Mouse (Mus musculus): ENCODE data around the gene Mrps35. TPM values are rescaled to one million over a fixed set of nuclear protein-coding genes. Genes with fewer than 3 reads are reported as not detected.
A peak's percentile ranks its signal among the peaks of the same experiment; 100 is the strongest.

The Mrps35 gene
- polyA plus RNA-seq, 1 experiment from 2014 or later: 83.9 TPM

GRCm38 (mm10) chr6:147064226-147064943, 21.8 kb downstream of the Mrps35 start:
- Histone ChIP-seq H3K36me3 (peaks cover 31% of the 10 kb centered on the region), H3K27me3 (replicated peaks) (no peaks in the 10 kb centered on the region), H3K4me2 (no peak overlapping the region), H3K9me3 (replicated peaks) (no peaks in the 10 kb centered on the region), H3K4me3 (replicated peaks) (no peak overlapping the region), H3K27ac (replicated peaks) (no peak overlapping the region), H3K9ac (replicated peaks) (no peak overlapping the region), H3K4me1 (peaks cover 10% of the 10 kb centered on the region; the same call in 1 of the 2 replicates)
- ATAC-seq (ENCODE audit: low FRiP score): no peak
- 75% methylated on average over 10 of the region's 10 CpGs for WGBS

DNA sequence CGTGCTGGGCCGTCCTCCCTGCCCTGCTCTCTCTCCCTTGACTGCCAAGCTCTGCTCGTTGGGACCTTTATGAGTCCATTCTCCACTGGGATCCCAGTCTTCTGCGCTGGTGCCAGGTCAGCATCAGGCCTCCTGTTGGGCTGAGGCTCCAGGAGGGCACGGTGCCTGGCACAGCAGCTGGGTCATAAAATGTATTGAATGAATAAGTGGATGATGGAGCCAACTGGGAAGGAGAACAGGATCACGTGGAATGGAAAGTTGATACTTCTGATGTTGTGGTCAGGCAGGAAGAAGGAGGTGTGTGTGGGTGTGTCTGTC, 22.3 kb downstream of the Mrps35 start:
- H3K4me2 ChIP-seq: no peak overlapping the region
- 55% methylated on average over 6 of the region's 6 CpGs for WGBS
- no peak overlapping the region for H3K27ac ChIP-seq (replicated peaks)
- no peak overlapping the region for H3K4me3 ChIP-seq (replicated peaks)
- H3K36me3 ChIP-seq: peaks cover 31% of the 10 kb centered on the region
- no peak for ATAC-seq (ENCODE audit: low FRiP score)
- no peaks in the 10 kb centered on the region for H3K9me3 ChIP-seq (replicated peaks)
- H3K9ac ChIP-seq (replicated peaks): no peak overlapping the region
- no peaks in the 10 kb centered on the region for H3K27me3 ChIP-seq (replicated peaks)
- H3K4me1 ChIP-seq: peaks cover 10% of the 10 kb centered on the region; the same call in 1 of the 2 replicates

DNA sequence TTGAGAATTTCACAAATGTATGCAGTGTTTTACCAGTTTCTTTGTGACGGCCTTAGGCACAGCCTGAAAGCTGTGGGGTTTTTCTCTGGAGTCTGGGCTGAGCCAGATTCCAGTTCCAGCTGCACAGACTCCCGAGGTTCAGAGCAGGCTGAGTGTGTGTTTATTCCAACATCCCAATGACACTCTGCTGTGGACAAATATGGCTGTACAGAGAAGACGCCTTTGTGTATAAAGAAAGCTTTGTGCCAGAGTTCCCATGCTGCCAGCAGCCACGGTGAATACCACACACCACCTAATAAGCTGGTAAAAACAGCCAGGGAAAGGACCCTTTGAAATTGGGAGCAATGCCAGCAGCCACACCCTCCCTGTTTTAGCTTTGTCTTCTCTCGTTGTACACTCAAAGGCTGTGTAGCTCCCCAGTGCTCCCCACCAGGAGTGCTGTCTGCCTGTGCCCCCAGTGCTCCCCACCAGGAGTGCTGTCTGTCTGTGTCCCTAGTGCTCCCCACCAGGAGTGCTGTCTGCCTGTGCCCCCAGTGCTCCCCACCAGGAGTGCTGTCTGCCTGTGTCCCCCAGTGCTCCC, 33.3 kb downstream of the Mrps35 start:
- peaks cover 16% of the 10 kb centered on the region for H3K36me3 ChIP-seq
- no peak overlapping the region for H3K27ac ChIP-seq (replicated peaks)
- no peaks in the 10 kb centered on the region for H3K9me3 ChIP-seq (replicated peaks)
- no peak overlapping the region for H3K4me2 ChIP-seq
- H3K4me3 ChIP-seq (replicated peaks): no peak overlapping the region
- 39% methylated on average over 5 of the region's 5 CpGs for WGBS
- no peaks in the 10 kb centered on the region for H3K4me1 ChIP-seq
- no peak for ATAC-seq (ENCODE audit: low FRiP score)
- no peaks in the 10 kb centered on the region for H3K27me3 ChIP-seq (replicated peaks)
- H3K9ac ChIP-seq (replicated peaks): no peak overlapping the region

DNA sequence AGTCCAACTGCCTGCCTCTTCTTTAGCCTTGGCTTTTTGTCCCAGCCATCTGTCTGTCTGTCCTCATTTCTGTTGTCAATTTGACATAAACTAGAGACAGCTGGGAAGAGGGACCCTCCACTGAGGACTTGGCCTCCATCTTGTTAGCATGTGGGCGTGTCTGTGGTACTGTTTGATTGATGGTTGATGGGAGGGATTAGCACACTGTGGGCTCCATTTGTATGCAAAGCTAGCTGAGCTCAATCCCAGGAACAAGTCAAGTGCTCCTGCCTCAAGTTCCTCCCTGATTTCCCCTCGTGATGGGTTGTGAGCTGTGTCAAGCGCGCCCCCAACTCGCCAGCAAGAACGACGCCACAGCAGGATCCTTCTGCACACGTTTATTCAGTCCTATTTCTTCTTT, 34.3 kb downstream of the Mrps35 start:
- no peak overlapping the region for H3K4me2 ChIP-seq
- ATAC-seq (ENCODE audit: low FRiP score): no peak
- H3K27me3 ChIP-seq (replicated peaks): no peaks in the 10 kb centered on the region
- H3K4me3 ChIP-seq (replicated peaks): no peak overlapping the region
- H3K36me3 ChIP-seq: peaks cover 8% of the 10 kb centered on the region
- H3K9ac ChIP-seq (replicated peaks): no peak overlapping the region
- H3K27ac ChIP-seq (replicated peaks): no peak overlapping the region
- no peaks in the 10 kb centered on the region for H3K9me3 ChIP-seq (replicated peaks)
- WGBS: 75% methylated on average over 8 of the region's 8 CpGs
- no peaks in the 10 kb centered on the region for H3K4me1 ChIP-seq

DNA sequence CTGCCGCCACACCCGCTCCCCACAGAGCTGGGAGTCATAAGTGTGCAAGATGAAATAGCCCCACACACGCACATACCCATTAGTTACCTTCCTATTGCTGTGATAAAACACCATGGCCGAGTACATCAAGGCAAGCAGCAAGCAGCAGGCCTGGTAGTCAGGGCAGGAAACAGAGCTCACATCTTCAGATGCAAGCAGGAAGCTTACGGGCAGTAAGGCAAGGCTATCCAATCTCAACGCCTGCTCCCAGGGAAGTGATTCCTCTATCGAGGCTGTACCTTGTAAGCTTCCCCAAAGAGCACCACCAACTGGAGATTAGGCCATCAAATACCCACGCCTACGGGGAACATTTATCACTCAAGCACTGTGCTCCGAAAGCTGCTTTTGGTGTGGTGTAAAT, 37.4 kb downstream of the Mrps35 start:
- Histone ChIP-seq H3K27me3 (replicated peaks) (no peaks in the 10 kb centered on the region), H3K9ac (replicated peaks) (no peak overlapping the region), H3K4me3 (replicated peaks) (no peak overlapping the region), H3K9me3 (replicated peaks) (no peaks in the 10 kb centered on the region), H3K4me1 (no peaks in the 10 kb centered on the region), H3K27ac (replicated peaks) (no peak overlapping the region), H3K36me3 (no peaks in the 10 kb centered on the region), H3K4me2 (no peak overlapping the region)
- no peak for ATAC-seq (ENCODE audit: low FRiP score)
- WGBS: 91% methylated on average over 10 of the region's 10 CpGs

GRCm38 (mm10) chr6:147085398-147086040, 43.0 kb downstream of the Mrps35 start:
- Histone ChIP-seq H3K4me1 (peaks cover 15% of the 10 kb centered on the region), H3K4me2 (no peak overlapping the region), H3K36me3 (no peaks in the 10 kb centered on the region), H3K27ac (replicated peaks) (no peak overlapping the region), H3K9me3 (replicated peaks) (no peaks in the 10 kb centered on the region), H3K4me3 (replicated peaks) (no peak overlapping the region), H3K27me3 (replicated peaks) (no peaks in the 10 kb centered on the region), H3K9ac (replicated peaks) (no peak overlapping the region)
- ATAC-seq (ENCODE audit: low FRiP score): no peak
- 77% methylated on average over 7 of the region's 7 CpGs for WGBS

DNA sequence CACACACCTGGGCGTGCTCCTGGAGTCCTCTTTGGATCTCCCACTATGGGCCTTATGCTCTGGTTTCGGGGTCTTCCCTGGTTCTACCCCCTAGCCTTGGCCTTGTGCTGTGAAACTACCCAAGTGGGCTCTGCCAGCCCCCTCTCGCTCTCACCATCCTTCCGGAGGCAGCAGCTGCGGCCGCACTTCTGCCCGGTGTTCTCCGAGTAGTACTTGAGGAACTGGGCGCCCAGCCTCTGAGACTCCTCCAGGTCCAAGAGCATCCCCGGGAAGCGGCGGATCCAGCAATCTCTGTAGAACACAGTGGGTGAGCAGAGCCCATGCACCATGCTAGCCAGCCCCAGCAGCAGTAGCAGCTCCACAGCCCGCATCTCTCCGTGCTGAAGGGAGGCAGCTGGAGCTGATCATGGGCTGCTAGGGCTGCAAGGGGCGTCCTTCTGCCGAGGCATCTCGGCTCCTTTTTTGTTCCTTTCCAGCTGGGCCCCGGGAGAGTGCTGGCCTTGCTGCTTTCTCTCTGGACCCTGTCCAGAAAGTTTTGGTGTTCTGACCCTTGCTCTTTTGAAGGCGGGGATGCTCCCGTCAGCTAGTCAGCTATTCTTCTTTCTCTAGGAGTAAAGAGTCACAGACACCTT, 44.1 kb downstream of the Mrps35 start, which contains the start of gene Mansc4:
TSS of gene Mansc4 (minus strand) at position 439 of the 632 bp plus-strand sequence.
- Histone ChIP-seq H3K4me2 (peak within 1 kb of the TSS; percentile 59), H3K4me1 (peaks cover 20% of the 10 kb centered on the region), H3K36me3 (no peaks in the 10 kb centered on the region), H3K27ac (replicated peaks) (no peak within 1 kb of the TSS), H3K4me3 (replicated peaks) (peak within 1 kb of the TSS; percentile 28), H3K9ac (replicated peaks) (0 out of 2 replicates have a peak within 1 kb of the TSS, but pooled peaks have one; percentile 30), H3K9me3 (replicated peaks) (no peaks in the 10 kb centered on the region), H3K27me3 (replicated peaks) (no peaks in the 10 kb centered on the region)
- WGBS: 9% methylated on average over 20 of the region's 20 CpGs
- ATAC-seq (ENCODE audit: low FRiP score): no peak

GRCm38 (mm10) chr6:147087736-147088135, 45.2 kb downstream of the Mrps35 start:
- Histone ChIP-seq H3K4me3 (replicated peaks) (no peak overlapping the region), H3K4me1 (peaks cover 27% of the 10 kb centered on the region), H3K9ac (replicated peaks) (no peak overlapping the region), H3K9me3 (replicated peaks) (no peaks in the 10 kb centered on the region), H3K4me2 (no peak overlapping the region), H3K27me3 (replicated peaks) (no peaks in the 10 kb centered on the region), H3K27ac (replicated peaks) (no peak overlapping the region), H3K36me3 (no peaks in the 10 kb centered on the region)
- ATAC-seq (ENCODE audit: low FRiP score): no peak
- WGBS: 52% methylated on average over 7 of the region's 7 CpGs

GRCm38 (mm10) chr6:147088517-147088916, 46.0 kb downstream of the Mrps35 start:
- Histone ChIP-seq H3K27me3 (replicated peaks) (no peaks in the 10 kb centered on the region), H3K27ac (replicated peaks) (no peak overlapping the region), H3K4me1 (peaks cover 33% of the 10 kb centered on the region), H3K4me2 (no peak overlapping the region), H3K36me3 (no peaks in the 10 kb centered on the region), H3K9ac (replicated peaks) (no peak overlapping the region), H3K9me3 (replicated peaks) (no peaks in the 10 kb centered on the region), H3K4me3 (replicated peaks) (no peak overlapping the region)
- 83% methylated on average over 3 of the region's 3 CpGs for WGBS
- no peak for ATAC-seq (ENCODE audit: low FRiP score)

- Histone ChIP-seq H3K36me3 (no peaks in the 10 kb centered on the region), H3K27me3 (replicated peaks) (no peaks in the 10 kb centered on the region), H3K9ac (replicated peaks) (no peak overlapping the region; the same call in 1 of the 2 replicates), H3K4me2 (peak overlapping the region; percentile 93), H3K4me1 (peaks cover 46% of the 10 kb centered on the region), H3K27ac (replicated peaks) (peak overlapping the region; percentile 93), H3K9me3 (replicated peaks) (no peaks in the 10 kb centered on the region), H3K4me3 (replicated peaks) (peak overlapping the region; percentile 89)
- no peak for ATAC-seq (ENCODE audit: low FRiP score)
- WGBS: 70% methylated on average over 5 of the region's 5 CpGs
These were observed 47.6 kb downstream of the Mrps35 start for GRCm38 (mm10) chr6:147090191-147090590.

GRCm38 (mm10) chr6:147091136-147092120, 48.9 kb downstream of the Mrps35 start, which contains the start of gene Klhl42:
Gene Klhl42 (plus strand): TSS chr6:147091379.
- peak within 1 kb of the TSS; percentile 93 for H3K9ac ChIP-seq (replicated peaks)
- WGBS: under 1% methylated on average over 99 of the region's 99 CpGs
- H3K36me3 ChIP-seq: 0 out of 2 replicates have a peak, but pooled peaks cover 6% of the 10 kb centered on the region
- H3K4me2 ChIP-seq: peak within 1 kb of the TSS; percentile 93
- peak within 1 kb of the TSS; percentile 93 for H3K27ac ChIP-seq (replicated peaks)
- H3K4me1 ChIP-seq: peaks cover 49% of the 10 kb centered on the region
- no peaks in the 10 kb centered on the region for H3K9me3 ChIP-seq (replicated peaks)
- no peaks in the 10 kb centered on the region for H3K27me3 ChIP-seq (replicated peaks)
- ATAC-seq (ENCODE audit: low FRiP score): peak; percentile 92
- peak within 1 kb of the TSS; percentile 89 for H3K4me3 ChIP-seq (replicated peaks)
